Mouse (Mus musculus): ENCODE measurements around the gene Cdc42.

DNA sequence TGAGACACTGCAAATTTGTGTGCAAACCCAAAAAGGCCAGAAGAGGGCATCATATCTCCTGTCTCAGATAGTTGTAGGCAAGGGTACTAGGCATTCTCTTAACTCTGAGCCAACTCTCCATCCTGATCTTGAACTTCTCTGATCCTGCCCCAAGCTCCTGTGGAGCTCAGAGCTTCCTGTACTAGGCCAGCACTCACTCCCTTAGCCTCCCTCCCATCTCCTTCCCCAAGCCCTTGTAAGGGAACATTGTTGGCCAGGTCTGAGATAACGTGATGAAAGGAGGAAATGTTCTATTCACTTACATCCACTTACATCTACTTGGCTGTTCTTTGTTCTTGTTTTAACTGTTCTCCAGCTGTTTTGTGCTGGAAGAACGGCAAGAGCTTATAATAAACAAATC is 19.3 kb upstream of the Cdc42 start:
- no peak for TF ChIP-seq CTCF (IDR thresholded peaks at IDR 0.05; ENCODE audit: control insufficient read depth, insufficient read depth, insufficient read length)
- no peak for TF ChIP-seq MYOG (IDR thresholded peaks at IDR 0.05; ENCODE audit: control insufficient read depth, extremely low read depth, insufficient read length)
- TF ChIP-seq MAX (IDR thresholded peaks at IDR 0.05): no peak

Data from C2C12 (cell line).